Mouse (Mus musculus) liver, postnatal 0 days (tissue): ENCODE data around the gene Zap70.

Experiments
- CTCF ChIP-seq: sonication (generic); IDR thresholded peaks from 2 replicates; pipeline ENCODE4 v1.5.1; 2016; ENCODE audit warnings: antibody characterized with exemption, low read depth
- EP300 ChIP-seq: IDR thresholded peaks from 2 replicates; pipeline ENCODE4 v1.6.1; 2016; ENCODE audit warnings: antibody characterized with exemption, low read depth, mild to moderate bottlenecking

GRCm38 (mm10) chr1:36815166-36815565 is 53.6 kb downstream of the Zap70 start:
- TF ChIP-seq CTCF (no peak), EP300 (no peak)
